Mouse (Mus musculus) myocyte (in vitro differentiated cells): ENCODE results near the gene Vav3.

ENCODE experiments used
- CEBPB ChIP-seq: IDR thresholded peaks from 2 replicates; pipeline ENCODE4 v1.6.1; 2011; ENCODE audit warnings: mild to moderate bottlenecking, moderate library complexity; ENCODE audit not compliant: poor library complexity, insufficient read depth, severe bottlenecking
- E2F4 ChIP-seq: IDR thresholded peaks from one replicate; pipeline ENCODE4 v1.6.1; 2011; ENCODE audit warnings: mild to moderate bottlenecking, control low read depth, moderate library complexity; ENCODE audit not compliant: insufficient read depth
- MAX ChIP-seq: IDR thresholded peaks from one replicate; pipeline ENCODE4 v1.6.1; 2011; ENCODE audit warnings: low read depth, mild to moderate bottlenecking, control low read depth
- MYOD1 ChIP-seq, 3 experiments: IDR thresholded peaks; one replicate each; pipeline ENCODE4 v1.6.1; 2011; ENCODE audit warnings: control low read depth in 2 of 3, low read depth in 2 of 3, mild to moderate bottlenecking in 2 of 3, moderate library complexity in 1 of 3; ENCODE audit not compliant: insufficient read length in 2 of 3, control insufficient read depth in 1 of 3
- MYOG ChIP-seq, 3 experiments: IDR thresholded peaks; one replicate each; pipeline ENCODE4 v1.6.1; 2011; ENCODE audit warnings: control low read depth in 2 of 3, low read depth in 2 of 3, mild to moderate bottlenecking in 2 of 3; ENCODE audit not compliant: insufficient read length in 2 of 3, control insufficient read depth in 1 of 3, insufficient read depth in 1 of 3
- POLR2A ChIP-seq: IDR thresholded peaks from one replicate; pipeline ENCODE4 v1.6.1; 2011; ENCODE audit warnings: low read depth, mild to moderate bottlenecking, control low read depth, moderate library complexity; ENCODE audit not compliant: insufficient read length
- POLR2AphosphoS2 ChIP-seq: IDR thresholded peaks from one replicate; pipeline ENCODE4 v1.6.1; 2011; ENCODE audit warnings: low read depth, control low read depth; ENCODE audit not compliant: insufficient read length
- REST ChIP-seq: IDR thresholded peaks from one replicate; pipeline ENCODE4 v1.6.1; 2011; ENCODE audit warnings: mild to moderate bottlenecking, control low read depth, moderate library complexity; ENCODE audit not compliant: insufficient read depth, insufficient read length
- SRF ChIP-seq: IDR thresholded peaks from one replicate; pipeline ENCODE4 v1.6.1; 2011; ENCODE audit warnings: low read depth; ENCODE audit not compliant: control insufficient read depth, insufficient read length
- TCF12 ChIP-seq: IDR thresholded peaks from one replicate; pipeline ENCODE4 v1.6.1; 2011; ENCODE audit warnings: mild to moderate bottlenecking, control low read depth; ENCODE audit not compliant: poor library complexity, insufficient read depth, severe bottlenecking
- USF1 ChIP-seq: IDR thresholded peaks from one replicate; pipeline ENCODE4 v1.6.1; 2011; ENCODE audit warnings: low read depth, mild to moderate bottlenecking, control low read depth, moderate library complexity

- TF ChIP-seq USF1 (no peak), POLR2A (no peak), REST (no peak), CEBPB (no peak), POLR2AphosphoS2 (no peak), MYOG (IDR thresholded peaks at IDR 0.05; ENCODE audit: control insufficient read depth in 1 of 3, insufficient read depth in 1 of 3, insufficient read length in 2 of 3, low read depth in 2 of 3) (no peak), TCF12 (no peak), SRF (no peak), MAX (no peak), MYOD1 (IDR thresholded peaks at IDR 0.05; ENCODE audit: control insufficient read depth in 1 of 3, insufficient read length in 2 of 3, low read depth in 2 of 3) (no peak), E2F4 (no peak)
Observed at GRCm38 (mm10) chr3:109654386-109654785, 313.9 kb downstream of the Vav3 start.
